Mouse (Mus musculus) stomach, postnatal 0 days (tissue): ENCODE measurements at regions not wholly inside any gene's neighbourhood (a gene's known extent, or its start where the extent isn't known, plus 50 kb on each side); places are given as distances from the start of the nearest gene placed in this dataset.

ENCODE experiments used
- CTCF ChIP-seq: IDR thresholded peaks from 2 replicates; pipeline ENCODE4 v1.5.1; 2016; ENCODE audit warnings: antibody characterized with exemption, low read depth, mild to moderate bottlenecking, moderate library complexity
- EP300 ChIP-seq: optimal IDR thresholded peaks from 2 replicates; pipeline ENCODE3; 2016; ENCODE audit warnings: antibody characterized with exemption

DNA sequence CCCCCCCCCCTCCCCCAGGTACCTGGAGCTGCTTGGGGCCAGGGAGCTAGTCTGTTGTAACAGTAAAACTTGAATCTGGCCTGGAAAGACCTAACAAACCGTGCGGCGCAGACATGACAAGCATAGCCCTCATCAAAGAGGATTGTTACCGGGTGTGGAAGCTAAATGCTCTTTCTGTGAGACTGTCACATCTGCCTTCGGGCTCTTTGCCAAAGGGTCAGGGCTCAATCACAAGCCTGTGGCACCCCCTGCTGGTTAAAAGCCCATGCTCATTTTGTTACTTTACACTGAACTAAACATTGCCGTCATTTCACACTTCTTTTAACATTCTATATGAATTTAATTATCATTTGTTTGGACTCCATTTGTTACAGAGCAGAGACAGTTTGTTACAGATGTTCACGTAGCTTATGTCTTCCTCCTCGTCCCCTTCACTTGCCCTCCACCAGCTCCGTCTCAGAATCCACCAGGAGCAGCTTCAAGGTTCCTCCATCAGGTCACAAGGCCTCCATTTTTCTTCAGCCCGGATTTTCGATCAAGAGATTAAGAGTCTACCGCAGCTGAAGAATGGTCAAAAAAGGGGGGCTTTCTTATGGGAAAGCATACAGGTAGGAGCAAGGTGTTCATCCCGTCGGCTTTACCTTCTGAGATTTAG, 191.1 kb upstream of the Dnajc24 start:
- TF ChIP-seq CTCF (peak; percentile 83), EP300 (no peak)
